Mouse (Mus musculus) urinary bladder, adult 2 months (tissue): ENCODE measurements around the gene Prkg2. TPM values are rescaled to one million over a fixed set of nuclear protein-coding genes. Genes with fewer than 3 reads are reported as not detected.

Source experiments
- DNase-seq: peaks from one replicate; pipeline ENCODE4 v3.0.0; 2022; ENCODE audit warnings: low spot score
- polyA plus RNA-seq: library from polyadenylated mRNA; depleted of rRNA; stranded (reverse); fragments of >200 nt; gene quantifications from 2 replicates; pipeline ENCODE4 v1.2.3, GENCODE M21; 2012; rRNA removed

Gene Prkg2
- 0.38 and 0.40 TPM in 2 replicates for polyA plus RNA-seq

- DNase-seq, result peak; percentile 25
These were observed at the start of gene Prkg2 for GRCm38 (mm10) chr5:99036596-99037441. Gene Prkg2, minus strand, starts transcription at chr5:99037351.

- DNase-seq, result no peak
These were observed 46.8 kb upstream of the Prkg2 start for GRCm38 (mm10) chr5:99083955-99084354.

- no peak for DNase-seq
These were observed 41.2 kb upstream of the Prkg2 start for GRCm38 (mm10) chr5:99078375-99078774.

GRCm38 (mm10) chr5:99068391-99068790, 31.2 kb upstream of the Prkg2 start:
- DNase-seq, result no peak

GRCm38 (mm10) chr5:99062582-99062981, 25.4 kb upstream of the Prkg2 start:
- no peak for DNase-seq

- no peak for DNase-seq
These were observed 1.9 kb upstream of the Prkg2 start for GRCm38 (mm10) chr5:99039021-99039420.

- no peak for DNase-seq
These were observed 276 bp upstream of the Prkg2 start for GRCm38 (mm10) chr5:99037442-99037811.

- no peak for DNase-seq
These were observed 1.2 kb downstream of the Prkg2 start for GRCm38 (mm10) chr5:99035961-99036360.

GRCm38 (mm10) chr5:99031551-99032149, 5.5 kb downstream of the Prkg2 start:
- no peak for DNase-seq

GRCm38 (mm10) chr5:99026343-99026742, 10.8 kb downstream of the Prkg2 start:
- no peak for DNase-seq

GRCm38 (mm10) chr5:99019709-99020108, 17.4 kb downstream of the Prkg2 start:
- no peak for DNase-seq

- DNase-seq, result no peak
These were observed 22.0 kb downstream of the Prkg2 start for GRCm38 (mm10) chr5:99015140-99015539.

GRCm38 (mm10) chr5:99010448-99011151, 26.6 kb downstream of the Prkg2 start:
- DNase-seq, result no peak

- DNase-seq, result no peak
These were observed 39.0 kb downstream of the Prkg2 start for GRCm38 (mm10) chr5:98998104-98998503.

- no peak for DNase-seq
These were observed 41.4 kb downstream of the Prkg2 start for GRCm38 (mm10) chr5:98995767-98996166.

GRCm38 (mm10) chr5:98991600-98991999, 45.6 kb downstream of the Prkg2 start:
- no peak for DNase-seq

GRCm38 (mm10) chr5:98987634-98988033, 49.5 kb downstream of the Prkg2 start:
- DNase-seq, result no peak

GRCm38 (mm10) chr5:98987116-98987515, 50.0 kb downstream of the Prkg2 start:
- DNase-seq, result no peak

- no peak for DNase-seq
These were observed 50.7 kb downstream of the Prkg2 start for GRCm38 (mm10) chr5:98986459-98986858.

GRCm38 (mm10) chr5:98986011-98986410, 51.1 kb downstream of the Prkg2 start:
- no peak for DNase-seq

- DNase-seq, result no peak
These were observed 52.1 kb downstream of the Prkg2 start for GRCm38 (mm10) chr5:98985077-98985476.

- DNase-seq, result no peak
These were observed 55.8 kb downstream of the Prkg2 start for GRCm38 (mm10) chr5:98981304-98981703.

GRCm38 (mm10) chr5:98978316-98978715, 58.8 kb downstream of the Prkg2 start:
- no peak for DNase-seq
